Mouse (Mus musculus) ES-E14 (cell line): ENCODE results near the gene Mttp. TPM values are rescaled to one million over a fixed set of nuclear protein-coding genes. Genes with fewer than 3 reads are reported as not detected.

Experiments used
- DNase-seq: peaks from one replicate; pipeline ENCODE4 v3.0.0-alpha.2; 2013; ENCODE audit warnings: low read depth, low spot score
- H3K27ac ChIP-seq: 2 replicates; pipeline ENCODE4 v1.5.1; 2012; ENCODE audit warnings: low read depth, mild to moderate bottlenecking, low read length, moderate library complexity, mixed read lengths; ENCODE audit not compliant: poor library complexity, insufficient read depth, severe bottlenecking
- H3K36me3 ChIP-seq: 2 replicates; pipeline ENCODE4 v1.6.1; 2012; ENCODE audit warnings: mild to moderate bottlenecking, low read length, moderate library complexity, mixed read lengths; ENCODE audit not compliant: control insufficient read depth, poor library complexity, insufficient read depth, severe bottlenecking
- H3K4me1 ChIP-seq, 2 experiments: fragments of 150-350 bp in 1 of 2; sonication (generic) in 1 of 2; 2 replicates each; pipeline ENCODE4 v1.6.1; 2012; ENCODE audit warnings: low read length in 2 of 2, mild to moderate bottlenecking in 1 of 2, mixed read lengths in 1 of 2; ENCODE audit not compliant: control insufficient read depth in 2 of 2, insufficient read depth in 2 of 2, poor library complexity in 1 of 2
- H3K4me3 ChIP-seq, 2 experiments: fragments of 150-350 bp in 1 of 2; sonication (generic) in 1 of 2; 2 replicates each; pipeline ENCODE4 v1.5.1; 2012; ENCODE audit warnings: low read length in 2 of 2, low read depth in 1 of 2, mild to moderate bottlenecking in 1 of 2, mixed read lengths in 1 of 2; ENCODE audit not compliant: insufficient read depth in 1 of 2, poor library complexity in 1 of 2, severe bottlenecking in 1 of 2
- H3K9ac ChIP-seq: 2 replicates; pipeline ENCODE4 v1.6.1; 2012; ENCODE audit warnings: low read depth, mild to moderate bottlenecking, low read length, mixed read lengths; ENCODE audit not compliant: poor library complexity, insufficient read depth, severe bottlenecking
- H3K9me3 ChIP-seq: fragments of 150-350 bp; sonication (generic); 2 replicates; pipeline ENCODE4 v1.6.1; 2012; ENCODE audit warnings: low read depth, mild to moderate bottlenecking, low read length; ENCODE audit not compliant: control insufficient read depth, insufficient read depth
- CHD2 ChIP-seq: IDR thresholded peaks from 2 replicates; pipeline ENCODE4 v1.6.1; 2014; ENCODE audit warnings: mild to moderate bottlenecking, low read depth, low read length, inconsistent platforms
- HCFC1 ChIP-seq: IDR thresholded peaks from 2 replicates; pipeline ENCODE4 v1.6.1; 2012; ENCODE audit warnings: low read length, inconsistent platforms, borderline replicate concordance; ENCODE audit not compliant: insufficient read depth
- MAFK ChIP-seq: IDR thresholded peaks from 2 replicates; pipeline ENCODE4 v1.6.1; 2014; ENCODE audit warnings: mild to moderate bottlenecking, low read depth, low read length, inconsistent platforms; ENCODE audit not compliant: insufficient read depth
- ZC3H11A ChIP-seq: IDR thresholded peaks from 2 replicates; pipeline ENCODE4 v1.6.1; 2012; ENCODE audit warnings: low read depth, mild to moderate bottlenecking, inconsistent platforms, low read length, borderline replicate concordance
- ZNF384 ChIP-seq: IDR thresholded peaks from 2 replicates; pipeline ENCODE4 v1.6.1; 2012; ENCODE audit warnings: low read depth, low read length, inconsistent platforms
- in situ Hi-C, 2 experiments: fragments of 600-800 bp; cut with MboI; formaldehyde crosslinking; loops; one replicate each; pipeline ENCODE4 v1.15.1; 2025; ENCODE audit warnings: low sequenced_read_pairs in 2 of 2, inconsistent platforms in 1 of 2; ENCODE audit not compliant: unreplicated experiment in 2 of 2
- total RNA-seq: library from RNA; depleted of rRNA; stranded (reverse); fragments of 300-350 nt; gene quantifications from 2 replicates; pipeline ENCODE4 v1.2.3, GENCODE M21; 2012

Mttp gene
- total RNA-seq, 1 experiment, result 10.8 TPM

DNA sequence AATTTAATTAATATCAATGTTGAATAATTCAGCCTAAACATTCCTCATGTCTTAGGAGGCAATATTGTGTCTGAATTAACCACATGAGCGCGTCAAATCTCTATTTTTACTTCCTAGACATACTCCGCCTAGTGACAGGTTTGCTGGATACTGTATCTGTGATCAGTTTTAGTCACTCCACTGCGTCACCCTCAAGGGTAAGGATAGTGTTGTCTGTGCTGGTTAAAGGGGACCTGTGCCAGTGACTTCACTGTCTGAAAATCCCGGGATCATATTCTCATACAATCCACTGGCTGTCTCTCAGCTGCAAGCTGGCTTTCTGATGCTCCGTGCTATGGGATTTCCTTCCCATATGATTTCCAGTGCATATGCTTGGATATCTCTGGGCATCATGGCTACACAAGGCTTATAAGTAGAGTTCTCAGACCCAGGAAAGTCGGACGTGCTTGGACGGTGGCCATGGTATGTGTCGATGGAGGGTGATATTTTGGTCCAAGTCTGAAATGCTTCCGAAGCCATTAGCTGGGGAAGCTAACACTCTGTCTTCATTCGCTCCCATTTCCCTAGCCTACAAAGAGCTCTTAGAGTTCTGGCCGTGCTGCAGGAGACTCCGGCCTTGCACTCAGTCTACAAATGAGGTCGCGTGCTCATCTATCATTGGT is 25.2 kb downstream of the Mttp start:
- Histone ChIP-seq H3K9ac (no peak overlapping the region), H3K4me3 (no peak overlapping the region), H3K27ac (no peak overlapping the region), H3K4me1 (no peaks in the 10 kb centered on the region), H3K36me3 (no peaks in the 10 kb centered on the region), H3K9me3 (no peaks in the 10 kb centered on the region)
- no peak for TF ChIP-seq HCFC1
- no peak for TF ChIP-seq CHD2
- no peak for TF ChIP-seq MAFK
- no peak for TF ChIP-seq ZC3H11A
- no peak for TF ChIP-seq ZNF384
- in situ Hi-C loops, result no loop called here
- DNase-seq, result no peak

DNA sequence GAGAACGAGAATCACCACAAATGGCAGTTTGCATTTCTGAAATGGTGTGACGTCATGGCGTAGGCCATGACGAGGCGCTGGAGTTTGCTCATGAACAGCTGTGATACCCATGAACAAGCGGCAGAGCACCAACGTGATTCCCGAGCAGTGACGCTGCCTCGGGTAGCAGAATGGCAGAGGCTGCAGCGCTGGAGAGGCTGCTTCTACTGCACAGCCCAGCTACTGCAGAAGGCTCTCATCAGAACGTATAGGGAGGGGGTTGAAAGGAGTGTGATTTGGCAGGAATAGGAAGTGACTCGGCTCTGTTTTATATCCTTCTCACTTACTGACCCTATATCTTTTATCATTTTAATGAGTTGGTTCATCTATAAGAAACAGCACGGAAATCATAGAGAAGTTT is 25.9 kb downstream of the Mttp start:
- no peak for DNase-seq
- Histone ChIP-seq H3K4me3 (no peak overlapping the region), H3K36me3 (no peaks in the 10 kb centered on the region), H3K27ac (no peak overlapping the region), H3K9me3 (no peaks in the 10 kb centered on the region), H3K4me1 (peaks cover 0 to 3% of the 10 kb centered on the region in 2 experiments; a peak in 1 of 4 replicates), H3K9ac (no peak overlapping the region)
- in situ Hi-C loops, result no loop called here
- TF ChIP-seq HCFC1, result no peak
- TF ChIP-seq ZNF384, result no peak
- TF ChIP-seq MAFK, result no peak
- no peak for TF ChIP-seq ZC3H11A
- TF ChIP-seq CHD2, result no peak

DNA sequence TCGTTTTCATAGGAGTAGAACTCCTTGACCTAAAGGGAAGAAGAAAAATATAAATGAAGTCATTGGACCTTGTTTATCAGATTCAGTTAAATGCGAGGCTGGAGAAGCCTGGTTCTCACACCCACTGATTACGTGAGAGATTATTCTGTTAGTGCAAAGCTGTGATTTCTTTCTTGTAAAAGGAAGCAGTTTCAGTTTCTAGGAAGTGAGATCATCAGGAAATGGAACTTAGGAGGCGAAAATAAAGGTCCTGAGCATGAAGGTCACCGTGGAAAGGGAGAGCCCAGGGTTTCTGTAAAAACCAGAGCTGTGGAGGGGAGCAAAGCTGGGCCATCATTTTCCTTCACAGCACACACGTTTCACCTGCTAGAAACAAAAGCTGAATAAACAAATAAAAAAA is 26.4 kb downstream of the Mttp start:
- Histone ChIP-seq H3K27ac (no peak overlapping the region), H3K4me3 (no peak overlapping the region), H3K9me3 (no peaks in the 10 kb centered on the region), H3K4me1 (peaks cover 0 to 5% of the 10 kb centered on the region in 2 experiments; a peak in 1 of 4 replicates), H3K9ac (no peak overlapping the region), H3K36me3 (no peaks in the 10 kb centered on the region)
- in situ Hi-C loops, result no loop called here
- TF ChIP-seq MAFK (no peak), HCFC1 (no peak), ZC3H11A (no peak), CHD2 (no peak), ZNF384 (no peak)
- DNase-seq, result no peak

DNA sequence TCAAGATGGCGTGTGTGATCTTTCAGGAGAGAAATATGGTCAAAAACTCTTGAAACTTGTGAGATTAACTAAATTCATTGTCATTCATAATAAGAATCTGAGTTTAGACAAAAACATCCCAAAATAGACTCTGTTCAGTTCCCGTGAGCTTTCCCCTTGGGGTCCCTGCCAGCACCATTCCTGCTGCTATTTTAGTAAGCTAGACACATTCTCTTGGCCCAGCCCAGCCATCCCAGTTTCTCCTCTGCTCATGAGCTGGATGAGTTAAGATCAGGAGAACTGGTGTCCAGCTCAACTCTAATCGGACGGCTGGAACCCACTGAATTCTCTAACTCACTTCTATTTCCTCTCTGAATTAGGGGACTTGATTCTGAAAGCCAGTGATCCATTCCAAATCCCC is 27.9 kb downstream of the Mttp start:
- H3K27ac ChIP-seq, result no peak overlapping the region
- H3K4me1 ChIP-seq, result peaks cover 0 to 5% of the 10 kb centered on the region in 2 experiments; a peak in 1 of 4 replicates
- TF ChIP-seq HCFC1 (no peak), MAFK (no peak), ZNF384 (no peak), ZC3H11A (no peak), CHD2 (no peak)
- H3K9ac ChIP-seq, result no peak overlapping the region
- DNase-seq, result no peak
- in situ Hi-C loops, result no loop called here
- H3K36me3 ChIP-seq, result no peaks in the 10 kb centered on the region
- H3K9me3 ChIP-seq, result no peaks in the 10 kb centered on the region
- no peak overlapping the region for H3K4me3 ChIP-seq

DNA sequence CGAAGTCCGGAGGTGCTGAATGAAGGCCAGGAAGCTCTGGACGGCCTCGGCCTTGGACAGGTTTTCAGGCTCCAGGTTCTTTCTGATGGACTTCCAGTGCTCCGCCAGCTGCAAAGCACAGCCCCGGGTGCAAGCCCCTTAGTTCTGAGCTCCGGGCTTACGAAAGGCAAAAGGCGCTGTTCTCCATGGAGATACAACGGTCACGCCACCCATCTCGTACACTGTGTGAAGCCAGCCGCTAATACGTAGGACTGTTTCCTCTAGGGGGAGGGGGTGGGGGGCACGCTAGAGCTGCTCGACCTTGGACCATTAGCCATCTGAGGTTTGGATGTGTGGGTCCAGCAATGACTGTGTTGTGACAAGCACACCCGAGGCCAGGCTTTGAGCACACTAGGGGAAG is 30.7 kb downstream of the Mttp start:
- in situ Hi-C loops, result no loop called here
- TF ChIP-seq HCFC1, result no peak
- TF ChIP-seq ZNF384, result no peak
- no peak for TF ChIP-seq CHD2
- no peak for TF ChIP-seq MAFK
- no peak for TF ChIP-seq ZC3H11A
- Histone ChIP-seq H3K36me3 (no peaks in the 10 kb centered on the region), H3K9ac (no peak overlapping the region), H3K4me3 (peak overlapping the region; percentile 3 to 50), H3K27ac (no peak overlapping the region), H3K9me3 (no peaks in the 10 kb centered on the region), H3K4me1 (peaks cover 0 to 5% of the 10 kb centered on the region in 2 experiments; a peak in 1 of 4 replicates)
- DNase-seq, result no peak
